Mouse (Mus musculus) embryo, embryonic 10.5 days (tissue): ENCODE results near the gene Noxred1.
A peak's percentile ranks its signal among the peaks of the same experiment; 100 is the strongest.
"Not testable (repeated sequence)": the region's sequence is repeated elsewhere in the genome, so short reads cannot be mapped to it uniquely, and the experiment has no call there.

Experiments
- DNase-seq: peaks from one replicate; pipeline ENCODE4 v3.0.0-alpha.2; 2015; ENCODE audit warnings: low spot score

The Noxred1 gene

GRCm38 (mm10) chr12:87238632-87239031, at the start of gene Noxred1:
Noxred1 (minus strand) TSS chr12:87238732.
- no peak for DNase-seq

GRCm38 (mm10) chr12:87284726-87285125, 46.2 kb upstream of the Noxred1 start:
- no peak for DNase-seq

GRCm38 (mm10) chr12:87284268-87284667, 45.7 kb upstream of the Noxred1 start:
- no peak for DNase-seq

- DNase-seq, result no peak
Observed at GRCm38 (mm10) chr12:87283706-87284105, 45.2 kb upstream of the Noxred1 start.

GRCm38 (mm10) chr12:87282743-87283142, 44.2 kb upstream of the Noxred1 start:
- DNase-seq, result no peak

- DNase-seq, result no peak
Observed at GRCm38 (mm10) chr12:87281766-87282165, 43.2 kb upstream of the Noxred1 start.

- no peak for DNase-seq
Observed at GRCm38 (mm10) chr12:87279879-87280278, 41.3 kb upstream of the Noxred1 start.

- no peak for DNase-seq
Observed at GRCm38 (mm10) chr12:87279350-87279749, 40.8 kb upstream of the Noxred1 start.

- peak; percentile 52 for DNase-seq
Observed at GRCm38 (mm10) chr12:87278118-87278730, 39.7 kb upstream of the Noxred1 start.

- DNase-seq, result not testable (repeated sequence)
Observed at GRCm38 (mm10) chr12:87277251-87277650, 38.7 kb upstream of the Noxred1 start.

- DNase-seq, result no peak
Observed at GRCm38 (mm10) chr12:87274853-87275831, 36.6 kb upstream of the Noxred1 start.

GRCm38 (mm10) chr12:87267682-87268081, 29.1 kb upstream of the Noxred1 start:
- peak; percentile 68 for DNase-seq

GRCm38 (mm10) chr12:87266827-87267603, 28.5 kb upstream of the Noxred1 start:
- peak; percentile 64 for DNase-seq

GRCm38 (mm10) chr12:87266108-87266826, 27.7 kb upstream of the Noxred1 start, which contains the start of the genes Vipas39 and Ahsa1:
Vipas39 (minus strand) TSS chr12:87266256.
Ahsa1 (plus strand) TSS chr12:87266479.
- DNase-seq, result peak; percentile 99

GRCm38 (mm10) chr12:87265444-87265843, 26.9 kb upstream of the Noxred1 start:
- no peak for DNase-seq

GRCm38 (mm10) chr12:87260562-87260961, 22.0 kb upstream of the Noxred1 start:
- no peak for DNase-seq

- DNase-seq, result no peak
Observed at GRCm38 (mm10) chr12:87256629-87257028, 18.1 kb upstream of the Noxred1 start.

GRCm38 (mm10) chr12:87253878-87254277, 15.3 kb upstream of the Noxred1 start:
- no peak for DNase-seq

GRCm38 (mm10) chr12:87250161-87250560, 11.6 kb upstream of the Noxred1 start:
- no peak for DNase-seq

GRCm38 (mm10) chr12:87236882-87237483, 1.5 kb downstream of the Noxred1 start:
- DNase-seq, result no peak

- no peak for DNase-seq
Observed at GRCm38 (mm10) chr12:87230379-87230895, 8.1 kb downstream of the Noxred1 start.
